Mouse (Mus musculus) kidney, embryonic 15.5 days (tissue): ENCODE measurements around the gene Nfix. TPM values are rescaled to one million over a fixed set of nuclear protein-coding genes. Genes with fewer than 3 reads are reported as not detected.

Experiments
- ATAC-seq: fragments of 200-750 bp; cut with Nextera tagmentation; replicated peaks from 2 replicates; pipeline ENCODE4 v1.8.0; 2017; ENCODE audit warnings: moderate TSS enrichment; ENCODE audit not compliant: low FRiP score
- H3K27ac ChIP-seq: fragments of 300-500 bp; sonication (generic); 2 replicates; pipeline ENCODE4 v1.5.1; 2015; ENCODE audit warnings: mild to moderate bottlenecking, inconsistent platforms
- H3K27me3 ChIP-seq: fragments of 300-500 bp; sonication (generic); 2 replicates; pipeline ENCODE4 v1.6.1; 2015; ENCODE audit warnings: inconsistent platforms
- H3K36me3 ChIP-seq: fragments of 300-500 bp; sonication (generic); 2 replicates; pipeline ENCODE4 v1.6.1; 2015; ENCODE audit warnings: inconsistent platforms
- H3K4me1 ChIP-seq: fragments of 300-500 bp; sonication (generic); 2 replicates; pipeline ENCODE4 v1.6.1; 2015; ENCODE audit warnings: inconsistent platforms
- H3K4me2 ChIP-seq: fragments of 300-500 bp; sonication (generic); 2 replicates; pipeline ENCODE4 v1.6.1; 2015; ENCODE audit warnings: moderate library complexity, mild to moderate bottlenecking, inconsistent platforms
- H3K4me3 ChIP-seq: fragments of 300-500 bp; sonication (generic); replicated peaks from 2 replicates; pipeline ENCODE4 v1.5.1; 2015; ENCODE audit warnings: mild to moderate bottlenecking, inconsistent platforms
- H3K9ac ChIP-seq: fragments of 300-500 bp; sonication (generic); 2 replicates; pipeline ENCODE4 v1.6.1; 2015; ENCODE audit warnings: mild to moderate bottlenecking, inconsistent platforms
- H3K9me3 ChIP-seq: fragments of 300-500 bp; sonication (generic); replicated peaks from 2 replicates; pipeline ENCODE4 v1.6.1; 2016; ENCODE audit warnings: inconsistent platforms
- WGBS: fragments of 180-500 bp; shearing (Covaris S2); methylation state at CpG from one replicate; pipeline ENCODE4 v1.1.7; 2015; ENCODE audit warnings: mixed read lengths; 5-methylcytosine and 5-hydroxymethylcytosine counted together
- polyA plus RNA-seq: library from polyadenylated mRNA; unstranded; fragments of >200 nt; fragmentation: Nextera tagmentation; extraction: Ambion mirVana; gene quantifications from 2 replicates; pipeline ENCODE4 v1.2.1, GENCODE M21; 2015

The Nfix gene
- polyA plus RNA-seq, 1 experiment from 2014 or later: 15.5 TPM

GRCm38 (mm10) chr8:84702561-84702960 is 97.6 kb downstream of the Nfix start:
- no peak for ATAC-seq
- peaks cover 59% of the 10 kb centered on the region for H3K4me1 ChIP-seq
- H3K4me2 ChIP-seq: peak overlapping the region; percentile 44
- H3K27me3 ChIP-seq: peaks cover 64% of the 10 kb centered on the region
- H3K27ac ChIP-seq: no peak overlapping the region
- H3K4me3 ChIP-seq: peak overlapping the region; percentile 36
- peaks cover 21% of the 10 kb centered on the region for H3K36me3 ChIP-seq
- H3K9me3 ChIP-seq: no peaks in the 10 kb centered on the region
- WGBS: 73% methylated on average over 9 of the region's 9 CpGs
- no peak overlapping the region for H3K9ac ChIP-seq

GRCm38 (mm10) chr8:84700941-84701911 is 98.9 kb downstream of the Nfix start, which contains the start of gene Lyl1:
Gene Lyl1 (plus strand): TSS chr8:84701457.
- Histone ChIP-seq H3K9ac (no peak within 1 kb of the TSS), H3K4me2 (peak within 1 kb of the TSS; percentile 44), H3K9me3 (no peaks in the 10 kb centered on the region), H3K27ac (peak within 1 kb of the TSS; percentile 80), H3K4me3 (peak within 1 kb of the TSS; percentile 36), H3K36me3 (peaks cover 34% of the 10 kb centered on the region), H3K4me1 (peaks cover 46% of the 10 kb centered on the region), H3K27me3 (peaks cover 50% of the 10 kb centered on the region)
- WGBS: 5% methylated on average over 34 of the region's 34 CpGs
- ATAC-seq: peak; percentile 55

GRCm38 (mm10) chr8:84700526-84700925 is 99.6 kb downstream of the Nfix start:
- Histone ChIP-seq H3K9me3 (no peaks in the 10 kb centered on the region), H3K4me1 (peaks cover 42% of the 10 kb centered on the region), H3K9ac (no peak overlapping the region), H3K36me3 (peaks cover 41% of the 10 kb centered on the region), H3K4me3 (no peak overlapping the region), H3K4me2 (no peak overlapping the region), H3K27ac (peak overlapping the region; percentile 77), H3K27me3 (peaks cover 47% of the 10 kb centered on the region)
- ATAC-seq: no peak
- 81% methylated on average over 5 of the region's 5 CpGs for WGBS

GRCm38 (mm10) chr8:84699861-84700322 is 100.3 kb downstream of the Nfix start:
- peak; percentile 10; the same call in 1 of the 2 replicates for ATAC-seq
- Histone ChIP-seq H3K4me3 (no peak overlapping the region), H3K4me2 (no peak overlapping the region), H3K9ac (no peak overlapping the region), H3K4me1 (peaks cover 36% of the 10 kb centered on the region), H3K9me3 (no peaks in the 10 kb centered on the region), H3K27me3 (peaks cover 40% of the 10 kb centered on the region), H3K27ac (peak overlapping the region; percentile 77), H3K36me3 (peaks cover 48% of the 10 kb centered on the region)
- 58% methylated on average over 7 of the region's 7 CpGs for WGBS

- Histone ChIP-seq H3K27me3 (peaks cover 31% of the 10 kb centered on the region), H3K4me3 (no peak overlapping the region), H3K9ac (no peak overlapping the region), H3K27ac (peak overlapping the region; percentile 71), H3K4me2 (no peak overlapping the region), H3K9me3 (no peaks in the 10 kb centered on the region), H3K36me3 (peaks cover 54% of the 10 kb centered on the region), H3K4me1 (peaks cover 26% of the 10 kb centered on the region)
- 86% methylated on average over 9 of the region's 9 CpGs for WGBS
- ATAC-seq: no peak
Measured at GRCm38 (mm10) chr8:84698929-84699401, 101.2 kb downstream of the Nfix start.

- Histone ChIP-seq H3K36me3 (peaks cover 61% of the 10 kb centered on the region), H3K27ac (0 out of 2 replicates have a peak overlapping the region, but pooled peaks have one; percentile 71), H3K4me1 (peaks cover 21% of the 10 kb centered on the region), H3K4me2 (no peak overlapping the region), H3K9ac (no peak overlapping the region), H3K9me3 (no peaks in the 10 kb centered on the region), H3K27me3 (peaks cover 24% of the 10 kb centered on the region), H3K4me3 (no peak overlapping the region)
- no peak for ATAC-seq
- WGBS: 92% methylated on average over 5 of the region's 5 CpGs
Measured at GRCm38 (mm10) chr8:84698288-84698687, 101.9 kb downstream of the Nfix start.

- 91% methylated on average over 14 of the region's 14 CpGs for WGBS
- no peak overlapping the region for H3K27ac ChIP-seq
- no peak overlapping the region for H3K9ac ChIP-seq
- no peaks in the 10 kb centered on the region for H3K9me3 ChIP-seq
- no peak for ATAC-seq
- H3K4me3 ChIP-seq: no peak overlapping the region
- peaks cover 21% of the 10 kb centered on the region for H3K4me1 ChIP-seq
- H3K36me3 ChIP-seq: peaks cover 69% of the 10 kb centered on the region
- H3K27me3 ChIP-seq: peaks cover 16% of the 10 kb centered on the region
- no peak overlapping the region for H3K4me2 ChIP-seq
Measured at GRCm38 (mm10) chr8:84697166-84698130, 102.7 kb downstream of the Nfix start.

- no peak overlapping the region for H3K4me3 ChIP-seq
- peaks cover 14% of the 10 kb centered on the region for H3K4me1 ChIP-seq
- peaks cover 82% of the 10 kb centered on the region for H3K36me3 ChIP-seq
- no peak overlapping the region for H3K27ac ChIP-seq
- no peaks in the 10 kb centered on the region for H3K9me3 ChIP-seq
- no peaks in the 10 kb centered on the region for H3K27me3 ChIP-seq
- ATAC-seq: no peak
- no peak overlapping the region for H3K9ac ChIP-seq
- no peak overlapping the region for H3K4me2 ChIP-seq
- WGBS: 93% methylated on average over 6 of the region's 6 CpGs
Measured at GRCm38 (mm10) chr8:84695140-84695539, 105.0 kb downstream of the Nfix start.

- no peak overlapping the region for H3K9ac ChIP-seq
- H3K36me3 ChIP-seq: peaks cover 69% of the 10 kb centered on the region
- H3K9me3 ChIP-seq: no peaks in the 10 kb centered on the region
- peaks cover 19% of the 10 kb centered on the region for H3K4me1 ChIP-seq
- H3K27ac ChIP-seq: no peak overlapping the region
- no peak for ATAC-seq
- H3K4me3 ChIP-seq: no peak overlapping the region
- H3K27me3 ChIP-seq: no peaks in the 10 kb centered on the region
- 83% methylated on average over 4 of the region's 4 CpGs for WGBS
- H3K4me2 ChIP-seq: no peak overlapping the region
Measured at GRCm38 (mm10) chr8:84693332-84693731, 106.8 kb downstream of the Nfix start.

- Histone ChIP-seq H3K9ac (peak overlapping the region; percentile 80), H3K27ac (peak overlapping the region; percentile 72), H3K4me3 (peak overlapping the region; percentile 99), H3K4me2 (peak overlapping the region; percentile 90), H3K27me3 (no peaks in the 10 kb centered on the region), H3K36me3 (peaks cover 31% of the 10 kb centered on the region), H3K9me3 (no peaks in the 10 kb centered on the region), H3K4me1 (peaks cover 49% of the 10 kb centered on the region)
- WGBS: 0% methylated on average over 47 of the region's 47 CpGs
- peak; percentile 83 for ATAC-seq
Measured at GRCm38 (mm10) chr8:84689091-84689915, 110.8 kb downstream of the Nfix start.

- H3K36me3 ChIP-seq: peaks cover 30% of the 10 kb centered on the region
- peak; percentile 81 for ATAC-seq
- under 1% methylated on average over 35 of the region's 37 CpGs for WGBS
Measured at GRCm38 (mm10) chr8:84687705-84688100, 112.4 kb downstream of the Nfix start, which contains the start of gene Nacc1. Gene Nacc1 (minus strand): TSS chr8:84687862.

More at GRCm38 (mm10) chr8:84687705-84688100, 112.4 kb downstream of the Nfix start, which contains the start of gene Nacc1:
- Histone ChIP-seq H3K9me3 (no peaks in the 10 kb centered on the region), H3K4me1 (peaks cover 55% of the 10 kb centered on the region), H3K4me2 (peak within 1 kb of the TSS; percentile 90), H3K27me3 (no peaks in the 10 kb centered on the region), H3K27ac (peak within 1 kb of the TSS; percentile 95), H3K9ac (peak within 1 kb of the TSS; percentile 99), H3K4me3 (peak within 1 kb of the TSS; percentile 99)
